Mouse (Mus musculus) bone marrow macrophage, adult 2 months (primary cell): ENCODE data around the gene Cwh43.

Source experiments
- CTCF ChIP-seq: IDR thresholded peaks from 2 replicates; pipeline ENCODE4 v1.5.1; 2012; ENCODE audit warnings: low read depth, mild to moderate bottlenecking, low read length, moderate library complexity
- POLR2A ChIP-seq: IDR thresholded peaks from 2 replicates; pipeline ENCODE4 v1.6.1; 2012; ENCODE audit warnings: mild to moderate bottlenecking, low read depth, low read length, borderline replicate concordance

GRCm38 (mm10) chr5:73362338-73362737, 43.5 kb upstream of the Cwh43 start:
- no peak for TF ChIP-seq CTCF
- no peak for TF ChIP-seq POLR2A
